Mouse (Mus musculus): ENCODE results near the gene Osbpl11. TPM values are rescaled to one million over a fixed set of nuclear protein-coding genes. Genes with fewer than 3 reads are reported as not detected.
"Not testable (repeated sequence)": the region's sequence is repeated elsewhere in the genome, so short reads cannot be mapped to it uniquely, and the experiment has no call there.

Gene Osbpl11
- total RNA-seq, 1 experiment from 2014 or later: 17.8 TPM

DNA sequence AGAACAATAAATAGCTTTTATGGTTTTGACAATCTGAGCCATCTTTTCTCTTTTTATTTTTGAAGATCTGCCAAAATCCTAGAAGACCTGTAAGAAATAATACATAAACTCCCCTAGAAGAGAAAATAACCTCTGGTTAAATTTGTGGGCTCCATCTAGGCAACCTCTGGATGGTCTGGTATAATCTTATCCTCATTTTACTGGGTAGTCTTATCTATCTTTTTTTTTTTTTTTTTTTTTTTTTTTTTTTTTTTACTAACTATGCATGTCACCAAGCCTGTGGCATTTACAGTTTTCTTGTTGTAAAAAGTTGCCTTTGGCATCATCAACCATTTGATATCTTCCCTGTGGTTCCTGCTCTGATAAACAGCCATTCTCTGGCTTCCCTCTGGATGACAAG is 10.2 kb upstream of the Osbpl11 start:
- no peak for ATAC-seq (replicated peaks; ENCODE audit: low read depth, poor library complexity, severe bottlenecking)

DNA sequence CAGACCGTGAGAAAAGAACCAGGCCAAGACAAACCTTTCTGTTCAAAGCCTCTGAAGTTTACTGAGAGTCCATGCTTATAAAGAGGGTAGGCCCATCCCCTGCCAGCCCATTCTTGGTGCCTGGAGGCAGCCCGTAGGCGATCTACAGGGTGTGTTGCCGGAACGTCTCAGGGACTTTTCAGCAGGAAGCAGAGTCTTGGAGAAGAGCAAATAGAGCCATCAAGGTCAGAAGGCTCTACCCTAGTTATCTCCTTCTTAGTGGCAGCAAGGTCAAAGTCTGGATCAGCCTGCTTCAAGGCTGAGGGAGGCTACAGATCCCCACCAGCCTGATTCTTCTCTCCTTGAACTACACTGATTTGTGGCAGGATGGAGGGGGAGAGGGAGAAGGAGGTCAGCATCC is 8.0 kb upstream of the Osbpl11 start:
- ATAC-seq (replicated peaks; ENCODE audit: low read depth, poor library complexity, severe bottlenecking): not testable (repeated sequence)

DNA sequence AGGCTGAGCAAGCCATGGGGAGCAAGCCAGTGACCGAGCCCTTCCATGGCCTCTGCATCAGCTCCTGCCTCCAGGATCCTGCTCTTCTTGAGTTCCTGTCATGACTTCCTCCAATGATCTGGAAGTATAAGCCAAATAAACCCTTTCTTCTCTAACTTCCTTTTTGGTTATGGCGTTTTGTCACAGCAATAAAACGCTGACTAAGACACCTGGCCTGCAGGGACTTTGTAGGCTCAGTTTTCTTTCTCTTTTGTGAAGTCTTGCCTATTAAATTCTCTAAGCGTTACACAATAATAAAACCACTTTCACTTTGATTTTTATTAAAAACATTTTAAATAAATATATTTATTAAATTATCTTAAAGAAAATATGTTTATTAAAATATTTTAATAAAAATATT is 7.1 kb upstream of the Osbpl11 start:
- no peak for ATAC-seq (replicated peaks; ENCODE audit: low read depth, poor library complexity, severe bottlenecking)

DNA sequence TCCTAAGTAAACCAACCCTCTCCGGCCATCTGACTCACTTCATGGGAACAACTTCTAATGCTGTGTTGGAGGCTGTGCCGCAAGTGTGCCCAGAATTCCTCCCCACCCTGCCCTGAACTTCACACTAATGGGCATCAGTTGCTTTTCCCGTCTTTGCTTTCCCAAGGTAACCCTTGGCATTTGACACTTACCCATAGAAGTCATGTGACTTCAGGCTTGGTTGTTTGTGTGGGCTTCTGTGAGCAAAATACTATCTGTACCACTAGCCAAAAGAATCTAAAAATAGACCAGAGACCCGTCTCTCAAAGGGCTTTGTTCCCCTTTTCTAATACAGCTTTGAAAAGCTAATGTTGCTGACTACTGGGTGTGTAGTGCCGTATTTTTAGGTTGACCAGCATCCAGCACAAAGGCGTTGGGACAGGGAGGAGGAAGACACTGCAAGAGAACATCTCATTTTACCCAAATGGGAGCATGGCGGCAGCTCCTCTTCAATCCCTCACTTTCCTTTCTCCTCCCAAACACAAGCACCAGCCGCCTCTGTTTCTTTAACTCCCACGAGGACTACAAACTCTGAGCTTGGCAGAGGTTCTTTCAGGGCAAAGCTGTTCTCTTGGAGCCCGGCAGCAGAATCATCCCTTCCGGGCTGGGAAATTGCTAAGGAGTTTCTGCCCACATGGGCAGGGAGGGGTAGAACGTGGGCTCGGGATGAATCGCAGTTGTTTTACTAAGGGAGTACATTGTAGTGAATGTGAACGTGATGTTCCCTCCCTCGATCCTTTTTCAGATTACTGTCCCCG is 6.4 kb upstream of the Osbpl11 start:
- ATAC-seq (replicated peaks; ENCODE audit: low read depth, poor library complexity, severe bottlenecking): peak; percentile 78

DNA sequence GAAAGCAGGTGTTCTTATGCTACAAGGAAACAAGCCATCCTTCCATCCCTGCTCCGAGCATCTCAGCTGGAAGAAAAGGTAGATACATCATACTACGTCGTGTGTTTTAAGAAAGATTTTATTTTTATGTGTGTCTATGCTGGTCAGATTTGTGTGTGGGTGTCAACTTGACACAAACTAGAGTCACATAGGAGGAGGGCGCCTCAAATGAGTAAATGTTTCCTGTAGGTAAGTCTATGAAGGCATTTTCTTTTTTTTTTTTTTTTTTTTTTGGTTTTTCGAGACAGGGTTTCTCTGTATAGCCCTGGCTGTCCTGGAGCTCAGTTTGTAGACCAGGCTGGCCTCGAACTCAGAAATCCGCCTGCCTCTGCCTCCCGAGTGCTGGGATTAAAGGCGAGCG is 5.6 kb upstream of the Osbpl11 start:
- ATAC-seq (replicated peaks; ENCODE audit: low read depth, poor library complexity, severe bottlenecking): not testable (repeated sequence)

DNA sequence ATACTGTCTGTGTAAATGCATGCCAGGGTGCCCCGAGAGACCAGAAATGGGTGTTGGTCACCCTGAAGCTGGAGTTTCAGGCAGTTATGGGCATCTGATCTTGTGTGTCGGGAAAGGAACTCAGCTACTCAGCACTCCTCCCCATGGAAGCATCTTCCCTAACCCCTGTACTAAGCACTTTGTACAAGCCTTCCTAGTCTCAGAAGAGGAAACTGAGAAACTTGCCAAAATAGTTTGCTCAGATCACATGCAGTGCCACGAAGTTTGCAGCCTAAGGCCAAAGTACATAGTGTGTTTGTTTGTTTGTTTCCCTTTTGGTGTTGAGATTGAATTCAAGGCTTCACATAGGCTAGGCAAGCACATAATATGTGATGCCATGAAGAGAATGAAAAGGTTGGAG is 5.0 kb upstream of the Osbpl11 start:
- no peak for ATAC-seq (replicated peaks; ENCODE audit: low read depth, poor library complexity, severe bottlenecking)

DNA sequence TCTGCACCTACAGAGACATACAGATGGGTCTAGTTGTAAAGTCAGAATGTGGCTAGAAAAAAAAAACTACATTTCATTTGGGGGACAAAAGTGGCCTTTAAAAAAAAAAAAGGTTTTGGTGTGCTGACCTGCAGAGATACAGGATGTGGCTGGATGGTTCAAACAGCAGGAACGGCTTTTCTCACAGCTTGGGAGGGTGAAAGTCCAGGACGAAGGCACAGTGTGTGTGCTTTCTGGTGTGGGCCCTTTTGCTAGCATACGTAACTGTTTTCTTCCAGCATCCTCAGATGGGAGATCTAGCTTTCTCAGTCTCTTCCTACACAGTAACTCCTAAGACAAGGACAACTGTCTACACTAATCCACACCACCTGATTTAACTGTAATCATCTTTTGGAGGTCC is 4.1 kb upstream of the Osbpl11 start:
- ATAC-seq (replicated peaks; ENCODE audit: low read depth, poor library complexity, severe bottlenecking): no peak

DNA sequence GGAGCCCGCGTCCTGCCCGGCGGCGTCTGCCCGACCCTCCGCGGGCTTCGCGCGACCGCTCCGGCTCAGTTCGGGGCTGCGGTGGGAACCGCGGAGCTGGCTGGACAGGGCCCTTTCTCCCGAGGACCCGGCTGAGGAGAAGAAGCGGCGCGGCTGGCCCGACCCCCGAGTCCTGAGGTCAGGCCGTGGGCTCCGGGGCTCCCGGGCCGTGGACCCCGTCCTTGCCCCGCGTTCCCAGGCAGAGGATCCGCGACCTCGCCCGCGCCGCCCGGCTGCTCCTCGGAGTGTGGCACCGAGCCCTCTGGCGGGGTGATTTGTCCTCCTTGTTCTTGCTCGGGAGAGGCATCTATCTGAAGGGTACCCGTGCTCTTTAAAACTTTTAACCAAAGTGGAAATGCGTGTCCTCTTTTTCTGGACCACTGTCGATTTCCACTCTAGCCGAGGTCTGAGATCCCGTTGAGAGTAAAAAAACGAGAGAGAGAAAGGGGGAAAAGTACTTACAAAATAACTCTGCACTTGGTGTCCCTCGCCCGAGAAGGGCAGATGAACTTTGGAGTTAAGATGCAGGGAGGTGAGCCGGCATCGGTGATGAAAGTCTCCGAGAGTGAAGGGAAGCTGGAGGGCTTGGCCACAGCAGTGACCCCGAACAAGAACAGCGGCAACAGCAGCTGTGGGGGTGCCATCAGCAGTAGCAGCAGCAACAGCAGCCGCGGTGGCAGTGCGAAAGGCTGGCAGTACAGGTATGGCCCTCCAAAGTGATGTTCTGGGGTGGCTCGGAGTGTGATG is 583 bp downstream of the Osbpl11 start:
- peak; percentile 45 for ATAC-seq (replicated peaks; ENCODE audit: low read depth, poor library complexity, severe bottlenecking)

DNA sequence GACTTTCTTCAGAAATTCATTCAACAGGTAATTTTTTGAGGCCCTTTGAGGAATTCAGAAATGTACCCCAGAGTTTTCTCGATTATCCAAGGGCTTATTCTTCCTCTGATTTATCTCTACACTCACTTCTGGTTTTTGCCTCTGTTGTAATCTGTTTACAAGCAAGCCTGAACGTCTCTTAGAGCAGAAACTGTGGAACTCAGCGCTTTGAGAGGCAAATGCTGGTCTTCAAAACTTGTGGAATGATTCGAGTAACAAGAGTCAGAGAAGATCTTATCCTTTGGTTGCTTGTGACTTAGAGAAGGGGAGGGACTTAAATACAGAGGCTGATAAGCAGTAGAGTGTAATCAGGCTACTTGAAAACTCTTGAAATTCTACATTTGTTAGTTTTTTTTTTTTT is 1.3 kb downstream of the Osbpl11 start:
- ATAC-seq (replicated peaks; ENCODE audit: low read depth, poor library complexity, severe bottlenecking): 0 out of 2 replicates have a peak, but pooled peaks have one; percentile 20

DNA sequence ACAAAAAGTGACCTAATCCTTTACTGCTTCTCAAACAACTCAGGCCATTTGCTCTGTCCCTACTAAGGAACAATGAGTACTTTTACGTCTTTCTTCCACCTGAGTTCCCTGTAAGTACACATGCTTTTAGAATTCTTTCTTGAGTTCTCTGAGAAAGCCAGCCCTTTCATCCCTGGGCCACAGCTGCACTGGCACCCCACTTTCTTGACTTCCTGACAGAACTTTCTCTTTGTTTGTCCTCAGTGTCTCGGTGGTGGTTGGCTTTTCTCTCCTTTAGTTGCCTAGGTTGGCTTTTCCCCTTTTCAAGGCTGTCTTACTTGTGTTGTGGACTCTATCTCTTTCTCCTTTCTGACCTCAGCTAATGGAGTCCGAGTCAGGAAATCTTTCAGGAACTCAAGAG is 3.2 kb downstream of the Osbpl11 start:
- no peak for ATAC-seq (replicated peaks; ENCODE audit: low read depth, poor library complexity, severe bottlenecking)

DNA sequence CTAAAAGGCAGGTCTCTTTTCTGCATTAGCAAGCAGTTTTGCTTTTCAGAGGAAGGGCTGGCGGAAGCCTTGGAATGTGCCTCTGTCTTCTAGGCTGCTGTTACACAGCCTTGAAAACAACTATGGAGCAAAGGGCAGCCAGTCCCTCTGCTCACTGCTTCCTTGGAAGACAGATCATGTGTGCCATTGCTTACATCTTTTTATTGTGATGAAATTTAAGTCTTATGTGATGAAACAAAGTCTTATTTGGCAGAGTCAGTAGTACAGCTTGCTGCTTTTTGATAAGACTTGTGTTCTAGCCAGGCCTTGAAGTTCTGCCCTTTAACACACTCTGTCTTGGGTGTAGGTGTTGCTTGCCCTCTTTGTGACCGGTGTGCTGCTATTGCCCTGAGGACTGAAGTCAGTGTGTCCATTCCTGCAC is 6.8 kb downstream of the Osbpl11 start:
- ATAC-seq (replicated peaks; ENCODE audit: low read depth, poor library complexity, severe bottlenecking): no peak

DNA sequence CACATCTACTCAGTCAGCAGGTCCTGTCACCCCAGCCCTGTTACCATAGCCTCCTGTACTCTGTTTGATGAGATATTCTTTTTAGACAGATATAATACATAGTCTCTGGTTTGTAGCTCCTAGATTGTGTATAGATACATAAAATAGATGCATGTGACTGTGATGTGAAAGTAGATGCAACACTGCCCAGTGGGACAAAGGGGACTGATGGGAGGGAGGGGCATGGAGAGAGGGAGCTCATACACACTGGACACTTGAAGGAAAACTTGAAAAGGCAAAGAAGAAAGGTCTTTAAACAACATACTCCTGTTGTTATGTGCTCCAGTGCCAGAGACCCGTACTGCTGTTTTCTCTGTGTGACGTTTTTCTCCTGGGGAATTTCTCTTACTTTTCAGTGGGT is 7.4 kb downstream of the Osbpl11 start:
- ATAC-seq (replicated peaks; ENCODE audit: low read depth, poor library complexity, severe bottlenecking): no peak

DNA sequence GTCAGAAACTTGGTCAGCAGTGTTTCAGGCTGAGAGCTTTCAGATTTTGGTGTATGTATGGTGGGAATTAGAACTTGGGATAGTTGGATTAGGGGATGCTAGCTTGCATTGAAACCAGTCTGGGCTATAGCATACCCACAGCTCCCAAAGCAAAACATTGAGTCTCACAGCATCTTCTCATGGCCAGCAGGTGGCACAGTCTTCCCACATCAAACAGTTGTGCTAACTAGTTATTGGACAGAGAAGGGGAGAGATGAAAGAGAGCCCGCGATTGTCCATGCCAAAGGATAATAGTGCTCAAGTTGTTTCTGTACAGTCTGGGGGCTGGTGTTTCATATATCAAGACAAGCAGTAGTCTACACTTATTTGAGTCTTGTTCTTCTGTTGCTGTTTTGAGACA is 8.8 kb downstream of the Osbpl11 start:
- peak; percentile 88 for ATAC-seq (replicated peaks; ENCODE audit: low read depth, poor library complexity, severe bottlenecking)

DNA sequence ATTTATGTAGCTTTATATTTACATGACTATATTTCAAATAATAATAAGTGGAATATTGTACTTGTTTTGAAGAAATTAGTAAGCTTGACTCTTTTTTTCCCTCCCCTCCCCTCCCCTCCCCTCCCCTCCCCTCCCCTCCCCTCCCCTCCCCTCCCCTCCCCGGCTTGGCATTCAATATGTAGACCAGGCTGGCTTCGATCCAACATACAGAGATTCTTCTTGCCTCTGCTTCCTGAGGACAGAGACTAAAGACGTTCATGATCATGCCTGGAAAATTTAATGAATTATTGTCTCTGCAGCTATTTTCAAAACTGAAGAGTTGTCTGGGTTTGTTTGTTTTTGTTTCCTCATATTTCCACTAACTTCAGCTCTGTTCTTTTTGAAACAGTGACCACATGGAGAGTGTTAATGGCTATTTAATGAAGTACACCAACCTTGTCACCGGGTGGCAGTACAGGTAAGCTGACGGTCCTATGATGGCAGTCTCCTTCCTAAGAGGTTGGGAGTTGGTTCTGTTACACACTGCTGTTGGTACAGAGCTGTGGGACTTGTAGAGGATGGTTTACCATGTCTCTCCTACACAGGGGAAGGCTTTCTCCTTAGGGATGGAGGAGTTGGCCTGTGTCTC is 10.9 kb downstream of the Osbpl11 start:
- peak; percentile 70 for ATAC-seq (replicated peaks; ENCODE audit: low read depth, poor library complexity, severe bottlenecking)

DNA sequence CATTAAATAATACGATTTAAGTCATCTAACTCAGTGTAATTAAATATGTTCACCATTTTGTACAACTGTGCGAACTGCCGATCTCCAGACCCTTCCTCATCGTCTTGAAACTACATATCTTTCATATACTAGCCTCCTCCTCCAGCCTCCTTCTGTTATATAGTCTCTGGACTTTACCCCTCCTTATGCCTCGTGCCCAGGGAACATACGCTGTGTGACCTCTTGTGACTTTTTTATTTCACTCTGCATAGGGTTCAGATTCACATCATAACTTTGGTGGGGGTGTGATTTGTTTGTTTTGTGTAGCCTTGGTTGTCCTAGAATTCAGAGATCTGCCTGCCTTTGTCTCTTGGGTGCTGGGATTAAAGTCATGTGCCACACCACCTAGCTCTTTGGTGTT is 11.7 kb downstream of the Osbpl11 start:
- no peak for ATAC-seq (replicated peaks; ENCODE audit: low read depth, poor library complexity, severe bottlenecking)

DNA sequence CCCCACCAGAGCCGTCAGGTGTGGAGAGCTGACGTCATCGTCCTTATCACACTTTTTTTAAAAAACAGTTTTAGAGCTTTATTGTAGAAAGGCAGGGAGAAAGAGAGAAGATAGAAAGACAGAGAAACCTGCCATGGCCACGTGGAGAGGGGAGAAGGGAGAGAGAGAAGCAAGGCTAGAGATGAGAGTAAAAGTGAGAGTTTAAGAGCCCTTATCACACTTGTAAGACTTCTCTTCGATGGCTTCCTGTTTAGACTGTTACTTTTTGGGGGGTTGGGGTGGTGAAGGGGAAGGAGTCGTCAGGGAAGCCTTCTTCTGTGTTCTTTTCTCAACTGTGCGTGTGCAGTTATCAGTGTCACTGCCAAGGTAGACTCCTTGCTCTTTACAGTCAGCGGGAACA is 15.7 kb downstream of the Osbpl11 start:
- ATAC-seq (replicated peaks; ENCODE audit: low read depth, poor library complexity, severe bottlenecking): no peak

DNA sequence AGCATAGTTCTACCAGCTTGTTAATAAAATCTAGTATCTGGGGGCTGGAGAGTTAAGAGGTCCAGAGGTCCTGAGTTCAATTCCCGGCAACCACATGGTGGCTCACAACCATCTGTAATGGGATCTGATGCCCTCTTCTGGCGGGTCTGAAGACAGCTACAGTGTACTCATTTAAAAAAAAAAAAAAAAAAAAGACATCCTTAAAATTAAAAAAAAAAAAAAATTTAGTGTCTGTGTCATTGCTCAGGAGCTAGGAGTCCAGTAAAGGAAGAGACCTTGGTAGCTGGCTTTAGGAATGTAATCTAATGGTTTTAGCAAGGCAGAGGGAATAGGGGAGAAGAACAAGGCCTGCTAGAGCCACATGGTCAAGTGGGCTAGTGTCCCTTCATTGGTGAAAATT is 25.9 kb downstream of the Osbpl11 start:
- no peak for ATAC-seq (replicated peaks; ENCODE audit: low read depth, poor library complexity, severe bottlenecking)

DNA sequence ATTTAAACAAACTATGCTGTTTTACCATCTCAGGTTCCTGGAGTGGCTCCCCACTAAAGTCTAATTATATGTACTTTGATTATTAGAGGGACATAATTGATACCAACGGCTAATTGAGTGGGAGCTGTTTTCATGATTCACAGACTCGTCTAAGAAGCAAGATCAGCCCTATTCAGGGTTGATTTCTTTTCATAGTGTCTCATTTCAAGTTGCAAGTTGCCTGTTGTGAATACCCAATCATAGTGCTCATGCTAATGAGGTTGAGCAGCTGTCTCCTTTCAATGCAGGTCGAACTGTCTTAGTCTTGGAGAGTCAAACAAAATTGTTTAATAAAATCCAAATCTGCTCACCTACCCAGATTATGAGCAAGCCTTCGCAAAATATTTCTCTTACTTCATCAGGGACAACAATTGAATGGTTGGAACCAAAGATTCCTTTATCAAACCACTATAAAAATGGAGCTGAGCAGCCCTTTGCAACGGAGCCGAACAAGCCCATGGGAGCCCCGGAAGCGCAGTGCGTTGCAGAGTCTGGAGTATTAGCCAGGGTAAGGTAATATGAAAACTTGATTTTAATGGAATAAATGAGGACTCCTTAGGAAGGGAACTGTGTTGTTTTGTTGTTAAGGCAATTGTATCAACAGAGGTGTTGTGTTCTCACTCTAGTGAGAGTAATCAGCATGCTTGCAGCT is 31.6 kb downstream of the Osbpl11 start:
- ATAC-seq (replicated peaks; ENCODE audit: low read depth, poor library complexity, severe bottlenecking): no peak

DNA sequence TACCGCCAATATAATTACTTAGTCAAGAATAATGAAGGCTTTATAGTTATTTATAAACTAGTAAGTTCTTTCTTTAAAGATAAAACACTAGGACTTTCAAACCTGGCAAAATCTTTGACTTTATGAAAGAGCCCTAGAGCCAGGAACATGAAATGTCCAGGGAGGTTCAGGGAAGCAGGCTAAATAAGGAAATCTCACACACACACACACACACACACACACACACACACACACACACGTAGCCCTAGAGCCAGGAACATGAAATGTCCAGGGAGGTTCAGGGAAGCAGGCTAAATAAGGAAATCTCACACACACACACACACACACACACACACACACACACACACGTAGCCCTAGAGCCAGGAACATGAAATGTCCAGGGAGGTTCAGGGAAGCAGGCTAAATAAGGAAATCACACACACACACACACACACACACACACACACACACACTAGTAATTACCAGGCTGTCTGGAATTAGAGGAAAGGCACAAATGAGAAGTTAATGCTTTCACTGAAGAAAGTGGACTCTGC is 32.7 kb downstream of the Osbpl11 start:
- ATAC-seq (replicated peaks; ENCODE audit: low read depth, poor library complexity, severe bottlenecking): not testable (repeated sequence)

DNA sequence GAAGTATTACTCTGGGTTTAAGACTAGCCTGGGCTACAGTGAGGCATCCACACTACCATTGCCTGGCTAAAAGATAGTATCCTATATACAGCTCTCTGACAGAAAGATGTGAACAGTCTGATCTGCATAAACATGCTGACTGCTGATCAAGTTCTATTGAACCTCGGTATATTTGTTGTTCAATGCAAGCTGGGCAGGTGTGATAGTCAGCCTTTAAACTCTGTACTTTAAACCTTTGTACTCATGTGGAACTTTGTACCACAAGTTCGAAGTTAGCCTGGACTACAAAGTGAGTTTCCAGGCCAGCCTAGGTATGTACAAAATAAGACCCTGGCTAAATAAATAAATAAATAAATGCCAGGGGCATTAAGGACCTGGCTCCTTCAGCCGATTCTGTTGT is 37.6 kb downstream of the Osbpl11 start:
- no peak for ATAC-seq (replicated peaks; ENCODE audit: low read depth, poor library complexity, severe bottlenecking)

All from common myeloid progenitor, adult 5-6 weeks (primary cell).